Mouse (Mus musculus) kidney, adult 18-20 months (tissue): ENCODE measurements at regions not wholly inside any gene's neighbourhood (a gene's known extent, or its start where the extent isn't known, plus 50 kb on each side); places are given as distances from the start of the nearest gene placed in this dataset.

Experiments used
- DNase-seq: peaks from one replicate; pipeline ENCODE4 v3.0.0; 2021

DNA sequence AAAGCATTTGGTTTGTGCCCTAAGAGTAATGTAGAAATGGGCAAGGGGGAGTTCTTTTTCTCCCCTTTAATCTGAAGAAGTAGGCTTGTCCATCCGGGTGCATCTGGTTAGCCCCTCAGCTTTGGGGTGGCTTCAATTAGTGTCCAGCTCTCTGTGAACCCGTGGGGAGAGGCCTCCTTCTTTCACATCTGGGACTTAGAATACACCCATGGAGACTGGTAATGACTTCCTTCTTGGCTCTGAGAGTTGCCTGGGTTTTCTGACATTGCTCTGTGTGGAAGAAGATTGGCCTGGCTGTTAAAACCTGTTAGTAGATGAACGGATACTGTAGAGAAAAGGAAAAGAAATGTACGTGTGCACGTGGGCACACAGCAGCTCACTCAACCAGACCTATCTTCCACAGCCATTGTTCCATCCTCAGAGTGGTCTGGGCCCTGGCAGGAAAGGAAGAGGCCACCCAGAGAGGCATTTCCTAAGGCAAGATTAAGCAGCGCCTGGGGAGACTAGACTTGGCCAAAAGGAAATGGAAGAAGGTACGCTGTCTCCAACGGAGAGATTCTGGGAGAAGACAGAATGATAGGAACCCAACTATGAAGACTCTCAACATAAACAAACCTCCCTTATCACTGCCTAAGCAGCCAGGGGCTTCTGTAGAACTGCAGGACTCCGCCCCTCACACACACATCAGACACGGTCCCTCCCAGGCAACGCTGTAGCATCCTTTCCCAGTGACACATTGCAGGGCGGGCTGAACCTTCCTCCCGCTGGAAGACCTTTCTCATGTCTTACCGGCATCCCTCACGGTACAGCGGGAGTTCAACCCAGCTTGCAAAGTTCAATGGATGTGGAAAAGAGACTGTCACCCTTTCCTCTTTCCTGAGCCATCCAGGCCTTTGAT is 372.4 kb downstream of the Foxo1 start:
- DNase-seq, result no peak

DNA sequence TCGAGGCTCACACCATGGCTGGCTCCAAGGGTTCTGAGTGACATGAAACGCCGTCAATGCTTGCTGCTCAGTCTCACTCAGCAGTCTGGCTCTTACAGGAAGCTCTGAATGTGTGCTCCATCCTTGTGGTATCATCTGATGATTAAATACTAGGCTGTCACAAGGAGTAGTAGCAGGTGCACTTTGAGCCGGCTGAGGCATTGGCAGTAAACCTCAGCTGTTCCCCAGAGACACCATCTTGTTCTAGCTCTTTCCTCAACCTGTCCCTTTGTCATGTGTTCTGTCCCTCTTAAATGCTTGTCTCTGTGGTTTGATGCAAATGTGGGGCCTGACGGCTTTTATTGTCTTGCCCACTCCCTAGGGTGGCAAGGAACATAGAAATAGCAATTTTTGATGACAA is 370.7 kb downstream of the Foxo1 start:
- no peak for DNase-seq

DNA sequence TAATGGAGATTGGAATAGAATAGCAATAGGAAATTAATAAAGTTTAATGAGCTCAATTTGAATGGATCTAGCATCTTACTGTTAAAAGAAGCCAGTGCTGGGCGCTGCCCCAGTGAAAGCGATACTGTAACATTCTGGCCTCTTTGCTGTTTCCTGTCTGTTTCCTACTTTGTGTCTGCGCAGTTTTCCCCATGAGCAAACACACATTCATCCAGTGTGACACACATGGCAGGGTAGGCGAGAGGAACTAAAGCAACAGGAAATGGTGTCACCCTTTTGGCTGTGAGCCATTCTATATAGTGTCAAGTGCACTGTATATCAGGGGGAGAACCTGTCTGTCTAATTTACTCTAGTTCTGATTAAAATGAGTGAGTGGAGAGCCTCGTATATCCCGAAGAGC is 366.2 kb downstream of the Foxo1 start:
- DNase-seq, result no peak

DNA sequence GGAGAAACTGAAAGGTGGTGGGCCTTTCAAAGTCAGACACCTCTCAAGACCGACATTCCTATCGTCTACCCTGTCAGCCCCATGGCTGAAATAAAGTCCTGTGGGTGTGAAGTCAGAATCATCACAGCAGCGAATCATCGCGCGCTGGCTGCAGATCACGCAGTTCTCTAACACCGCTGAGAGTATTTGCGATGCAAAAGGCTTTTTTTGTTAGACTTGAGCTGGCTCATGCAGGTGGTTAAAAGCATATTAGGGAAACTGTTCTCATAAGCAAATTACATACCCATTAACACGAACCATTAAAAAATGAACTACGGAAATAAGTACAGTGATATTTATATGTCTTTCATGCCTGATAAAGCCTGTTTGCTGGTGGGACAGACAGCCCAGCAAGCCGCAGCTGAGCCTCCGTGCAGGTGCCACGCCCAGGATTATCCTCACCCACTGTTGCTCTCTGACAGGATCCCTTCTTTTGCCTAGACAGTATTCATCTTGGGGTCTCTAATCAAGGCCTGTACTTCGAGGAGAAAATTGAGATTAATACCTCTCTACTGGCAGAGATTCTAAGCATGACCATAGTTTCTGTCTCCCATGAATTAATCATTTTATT is 365.5 kb downstream of the Foxo1 start:
- DNase-seq, result no peak

DNA sequence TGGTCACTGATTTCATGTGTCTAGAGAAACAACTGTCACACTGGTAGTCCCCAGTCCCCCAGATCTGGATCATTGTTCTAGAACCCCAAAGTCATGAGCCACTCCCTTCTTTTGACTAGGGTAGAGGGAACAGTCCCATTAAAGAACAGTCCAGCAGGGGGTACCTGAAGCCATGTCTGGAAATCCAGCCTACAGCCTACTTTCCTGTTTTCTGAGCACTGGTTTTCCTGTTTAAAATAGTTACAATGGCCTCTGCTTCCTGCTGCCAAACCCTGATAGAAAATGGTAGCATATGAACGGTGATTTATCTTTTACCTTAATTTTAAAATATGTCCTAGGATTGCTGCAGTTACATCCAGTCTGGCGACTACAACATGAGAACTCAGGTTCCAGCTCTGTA is 364.5 kb downstream of the Foxo1 start:
- DNase-seq, result no peak

DNA sequence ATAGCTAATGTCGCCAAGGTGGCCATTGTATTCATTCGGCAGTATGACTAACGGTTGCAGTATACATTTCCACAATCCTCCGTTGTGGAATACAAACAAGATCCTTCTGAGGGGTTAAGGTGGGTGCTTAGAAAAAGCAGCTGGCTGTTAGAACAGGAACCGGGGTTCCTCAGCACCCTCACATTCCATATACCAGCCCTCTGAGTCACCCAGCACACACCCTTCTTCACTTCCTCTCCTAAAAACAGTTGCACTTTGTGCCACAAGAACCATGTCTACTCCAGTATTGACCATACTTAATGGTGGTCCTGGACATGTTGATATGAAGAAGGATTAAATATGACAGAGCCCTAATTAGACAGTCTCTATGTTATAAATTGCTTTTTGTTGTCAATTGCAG is 362.1 kb downstream of the Foxo1 start:
- no peak for DNase-seq

DNA sequence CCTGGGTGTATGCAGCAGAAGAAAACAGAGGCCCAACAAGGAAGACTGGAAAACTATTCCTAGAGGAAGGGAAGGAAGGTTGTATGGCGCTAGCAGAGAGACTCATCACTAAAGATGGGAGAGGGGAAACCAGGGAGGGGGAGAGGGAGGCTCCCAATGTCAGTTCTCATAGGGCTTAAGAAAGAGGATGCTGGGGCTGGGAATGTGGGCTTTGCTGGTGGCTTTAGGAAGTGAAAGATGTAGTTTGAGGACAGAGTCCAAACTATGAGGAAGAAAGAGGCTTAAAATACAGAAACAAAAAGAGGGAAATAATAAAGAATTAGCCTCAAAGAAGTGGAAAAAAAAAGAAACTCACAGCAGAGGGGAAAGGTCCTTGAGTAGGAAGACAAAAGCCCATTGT is 357.0 kb downstream of the Foxo1 start:
- DNase-seq, result no peak

DNA sequence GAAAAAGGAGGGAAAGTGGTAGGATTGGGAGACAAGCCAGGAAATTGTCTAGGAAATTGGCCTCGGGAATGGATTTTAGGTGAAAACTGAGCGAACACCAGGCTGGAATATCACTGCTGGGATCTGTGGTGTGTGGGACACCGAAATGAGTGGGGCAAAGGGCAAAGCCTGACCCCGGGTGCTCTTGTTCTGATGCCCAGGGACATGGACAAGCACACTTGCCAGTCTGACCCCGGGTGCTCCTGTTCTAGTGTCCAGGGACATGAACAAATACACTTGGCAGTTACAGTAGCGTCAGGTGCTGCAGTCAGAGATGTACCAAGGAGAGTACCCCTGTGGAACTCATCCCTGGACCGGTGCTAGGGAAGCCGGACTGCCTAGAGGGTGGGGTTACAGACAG is 354.4 kb downstream of the Foxo1 start:
- peak; percentile 58 for DNase-seq

DNA sequence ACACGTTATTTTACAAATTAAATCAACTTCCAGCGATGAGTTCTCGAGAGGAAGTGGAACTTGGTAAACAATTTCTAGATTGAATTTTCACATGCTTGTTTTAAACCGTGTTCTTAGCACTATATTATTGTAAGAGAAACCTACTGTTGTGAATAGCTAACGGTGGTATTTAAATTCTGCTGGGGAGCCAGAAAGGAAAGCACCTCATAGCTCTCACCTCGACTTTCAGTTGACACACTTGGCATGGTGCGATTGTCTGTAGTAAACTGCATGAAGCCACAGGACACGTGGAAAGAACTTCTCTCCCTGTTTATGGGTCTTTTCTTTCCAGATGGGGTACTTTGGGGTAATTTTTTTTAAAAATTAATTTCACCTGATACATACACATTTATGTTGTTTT is 353.8 kb downstream of the Foxo1 start:
- no peak for DNase-seq

DNA sequence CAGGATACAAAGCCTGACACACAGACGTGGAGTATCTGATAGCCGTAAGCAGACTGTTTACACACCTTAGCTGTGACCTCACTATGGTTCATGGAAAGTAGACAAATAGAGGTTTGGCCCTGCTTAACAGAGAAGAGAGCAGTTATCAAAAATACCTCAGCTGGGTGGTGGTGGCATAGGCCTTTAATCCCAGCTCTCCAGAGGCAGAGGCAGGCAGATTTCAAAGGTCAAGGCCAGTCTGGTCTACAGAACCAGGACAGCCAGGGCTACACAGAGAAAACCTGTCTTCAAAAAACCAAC is 350.7 kb downstream of the Foxo1 start:
- DNase-seq, result peak; percentile 6

DNA sequence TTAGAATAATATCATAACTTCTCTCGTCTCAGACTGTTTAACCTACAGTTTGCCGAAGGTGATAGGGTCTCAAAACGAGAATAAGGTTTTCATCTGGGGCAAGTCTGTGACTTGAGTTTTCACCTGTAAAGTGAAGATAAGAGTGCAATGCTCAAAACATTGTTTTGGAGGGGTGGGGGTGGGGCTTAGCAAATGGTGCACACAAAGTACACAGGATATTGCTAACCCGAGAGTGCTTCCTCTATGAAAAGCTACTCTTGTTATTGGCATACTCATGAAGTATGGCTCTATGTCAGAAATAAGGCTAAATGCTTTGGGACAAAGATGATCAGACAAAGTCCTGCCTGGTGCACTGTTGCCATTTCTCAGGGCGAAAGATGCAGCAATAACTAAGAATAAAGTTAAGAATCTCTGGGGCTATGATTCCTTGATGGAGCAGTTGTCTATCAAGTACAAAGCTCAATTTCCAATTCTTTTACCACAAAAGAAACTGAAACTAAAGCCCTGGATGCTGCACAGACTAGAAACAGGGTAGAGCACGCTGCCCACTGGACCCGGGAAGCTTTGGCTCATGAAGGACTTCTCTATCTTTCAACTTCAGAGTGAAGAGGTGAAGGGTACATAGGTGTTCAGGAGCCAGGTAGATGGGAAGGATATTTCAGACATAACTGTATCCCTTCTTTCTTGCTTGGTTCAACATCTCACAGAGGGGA is 350.2 kb downstream of the Foxo1 start:
- no peak for DNase-seq

DNA sequence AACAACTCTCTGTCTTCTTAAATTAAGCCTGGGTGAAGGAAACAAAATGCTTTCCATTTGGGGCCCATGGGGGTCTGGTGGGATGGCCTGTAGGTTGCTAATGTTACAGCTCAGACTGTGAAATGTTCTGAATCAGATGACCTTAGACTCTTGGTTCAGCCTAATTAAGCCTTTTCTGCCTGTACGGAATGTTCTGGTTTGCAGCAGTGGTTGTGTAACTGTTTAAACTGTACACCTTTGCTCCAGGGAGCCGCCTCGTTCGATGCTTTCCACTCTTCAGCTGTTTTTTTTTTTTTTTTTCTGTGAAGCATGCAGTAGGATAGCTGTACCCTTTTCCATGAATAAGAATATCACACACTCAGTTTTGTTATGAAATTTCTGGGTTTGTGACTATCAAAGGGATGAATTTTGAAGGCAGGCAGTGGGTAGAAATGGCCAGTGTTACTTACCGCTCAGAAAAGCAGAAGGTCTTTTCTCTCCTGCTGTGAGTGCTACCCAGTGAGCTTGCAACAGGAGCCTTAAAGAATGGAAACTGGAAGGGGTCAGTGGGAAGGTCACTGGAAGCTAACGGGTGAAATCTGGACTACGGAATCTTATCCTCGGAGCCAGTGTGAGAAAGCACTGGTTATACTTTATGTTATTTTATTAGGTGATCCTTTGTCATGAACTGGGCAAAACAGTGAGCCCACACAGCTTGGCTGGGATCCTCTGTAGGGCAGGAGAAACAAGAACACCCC is 349.4 kb downstream of the Foxo1 start:
- DNase-seq, result peak; percentile 65

DNA sequence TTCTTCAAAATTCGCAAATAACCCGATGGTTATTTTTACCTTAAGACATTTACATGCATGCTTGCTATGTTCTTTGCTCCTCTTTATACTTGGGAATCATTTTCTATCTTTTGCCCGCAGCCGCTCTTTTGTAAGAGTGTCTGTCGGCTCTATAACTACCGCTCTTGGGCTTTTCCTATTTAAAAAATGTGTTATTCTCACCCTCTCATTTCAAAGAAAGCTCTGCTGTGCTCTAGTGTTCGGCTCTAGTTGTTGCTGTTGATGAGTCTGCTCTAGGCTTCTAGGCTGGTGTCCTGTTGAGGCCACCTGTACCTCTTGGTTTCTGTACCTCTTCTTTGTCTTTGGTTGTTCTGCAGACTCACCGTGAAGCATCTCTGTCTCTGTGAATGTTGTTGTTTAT is 343.7 kb downstream of the Foxo1 start:
- DNase-seq, result no peak

DNA sequence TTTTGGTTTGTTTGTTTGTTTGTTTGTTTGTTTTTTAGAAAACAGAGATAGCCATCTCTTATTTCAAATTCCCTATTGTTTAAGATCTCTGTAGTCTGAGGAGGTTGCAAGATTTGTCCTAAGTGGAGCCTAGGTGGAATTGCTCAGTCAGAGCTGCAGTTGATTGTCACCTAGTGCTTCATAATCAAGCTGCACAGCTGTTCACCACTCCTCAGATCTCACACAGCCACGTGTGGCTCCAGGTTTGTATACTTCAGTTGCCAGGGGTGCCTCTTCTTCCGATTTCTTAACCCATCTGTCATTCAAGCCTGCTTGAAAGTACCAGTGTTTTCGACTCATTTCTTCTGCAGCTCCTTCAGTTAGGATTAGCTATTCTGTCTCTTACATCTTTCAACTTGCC is 342.3 kb downstream of the Foxo1 start:
- DNase-seq, result no peak

DNA sequence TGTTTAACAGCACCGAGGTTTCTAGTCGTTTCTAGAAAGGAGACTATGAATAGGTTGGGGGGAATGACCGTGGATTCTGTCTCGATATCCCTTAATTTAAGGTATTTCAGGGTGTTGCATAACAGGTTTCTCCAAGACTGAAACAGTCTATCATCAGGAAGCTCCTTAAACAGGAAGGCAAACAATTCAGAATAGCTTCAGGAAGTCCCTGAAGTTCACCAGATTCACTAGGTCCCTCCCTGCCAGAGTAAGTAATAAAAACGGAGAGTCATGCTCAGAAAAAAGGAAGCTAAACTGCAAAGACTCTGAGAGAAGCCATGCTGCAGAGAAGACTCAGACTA is 339.9 kb downstream of the Foxo1 start:
- no peak for DNase-seq

DNA sequence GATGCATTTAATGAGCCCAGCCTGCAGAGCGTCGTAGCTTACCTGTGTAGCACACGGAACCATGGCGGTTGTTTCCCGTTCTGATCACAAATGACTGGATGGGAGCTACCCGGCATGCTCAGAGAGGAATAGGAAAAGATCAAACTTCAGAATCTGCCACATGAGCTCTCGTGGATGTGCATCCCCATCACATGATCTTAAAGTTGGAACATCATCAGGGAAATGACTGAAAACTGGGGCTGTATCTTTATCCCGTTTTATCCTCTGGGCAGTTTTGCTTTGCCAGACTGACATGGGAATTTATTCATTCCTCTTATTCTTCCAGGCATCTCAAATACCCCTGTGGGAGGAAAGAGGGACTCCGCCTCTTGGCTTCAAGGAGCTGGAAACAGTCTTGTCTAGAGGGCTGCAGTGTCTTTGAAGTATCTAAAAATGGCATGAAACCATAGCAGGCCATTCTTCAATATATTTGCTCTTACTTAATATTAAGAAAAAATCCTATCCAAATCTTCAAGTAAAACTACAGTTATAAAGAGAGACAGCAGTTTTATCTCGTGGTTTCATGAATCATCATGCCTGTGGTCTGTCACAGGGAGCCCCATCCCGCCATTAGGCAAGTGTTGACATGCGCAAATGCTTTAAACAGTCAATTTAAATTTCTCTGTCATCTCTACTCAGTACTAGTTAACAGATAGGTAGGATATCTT is 339.4 kb downstream of the Foxo1 start:
- DNase-seq, result no peak

DNA sequence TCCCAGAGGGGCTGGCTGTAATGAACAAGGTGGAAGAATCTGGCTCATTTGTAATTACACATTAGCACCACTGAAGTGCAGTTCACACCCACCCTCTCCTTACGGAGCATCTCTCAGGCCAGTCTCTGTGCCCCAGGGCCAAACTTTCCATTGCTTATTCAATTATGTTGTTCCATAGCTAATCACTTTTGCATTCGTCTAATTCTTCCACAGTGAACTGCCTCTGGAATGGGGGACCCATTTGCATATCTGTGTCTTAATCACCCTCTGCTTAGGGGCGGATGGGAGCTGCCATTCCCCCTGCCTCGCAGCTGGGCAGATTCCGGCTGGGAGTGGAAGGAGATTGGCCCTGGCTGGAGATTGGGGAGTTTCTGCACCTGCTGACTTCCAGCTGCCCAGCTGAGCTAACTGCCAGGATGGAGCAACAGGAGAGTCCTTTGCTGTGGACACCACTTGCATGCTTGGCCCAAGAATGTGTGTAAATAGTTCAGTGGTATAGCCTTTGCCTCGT is 337.2 kb downstream of the Foxo1 start:
- DNase-seq, result no peak

DNA sequence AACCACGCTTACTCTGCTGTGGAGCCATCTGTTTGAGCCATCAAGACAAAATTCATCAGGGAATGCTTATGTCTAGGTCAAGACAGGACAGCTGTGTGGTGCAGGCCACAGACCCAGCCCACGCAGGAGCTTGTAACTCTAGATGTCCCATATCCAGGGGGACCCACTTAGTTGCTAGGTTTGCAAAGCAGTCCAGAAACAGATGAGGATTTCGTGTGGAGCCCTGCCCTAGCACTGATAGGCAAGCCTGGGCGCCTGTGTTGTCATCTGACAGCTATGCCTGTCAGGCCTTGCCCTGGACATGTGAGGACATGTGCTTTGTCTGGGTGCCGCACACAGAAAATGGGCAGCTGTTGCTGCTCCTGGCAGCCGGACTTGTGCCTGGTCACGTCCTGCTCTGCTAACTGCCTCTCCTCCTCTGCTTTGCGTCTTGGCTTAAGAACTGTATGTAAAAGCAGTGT is 335.1 kb downstream of the Foxo1 start:
- DNase-seq, result no peak

DNA sequence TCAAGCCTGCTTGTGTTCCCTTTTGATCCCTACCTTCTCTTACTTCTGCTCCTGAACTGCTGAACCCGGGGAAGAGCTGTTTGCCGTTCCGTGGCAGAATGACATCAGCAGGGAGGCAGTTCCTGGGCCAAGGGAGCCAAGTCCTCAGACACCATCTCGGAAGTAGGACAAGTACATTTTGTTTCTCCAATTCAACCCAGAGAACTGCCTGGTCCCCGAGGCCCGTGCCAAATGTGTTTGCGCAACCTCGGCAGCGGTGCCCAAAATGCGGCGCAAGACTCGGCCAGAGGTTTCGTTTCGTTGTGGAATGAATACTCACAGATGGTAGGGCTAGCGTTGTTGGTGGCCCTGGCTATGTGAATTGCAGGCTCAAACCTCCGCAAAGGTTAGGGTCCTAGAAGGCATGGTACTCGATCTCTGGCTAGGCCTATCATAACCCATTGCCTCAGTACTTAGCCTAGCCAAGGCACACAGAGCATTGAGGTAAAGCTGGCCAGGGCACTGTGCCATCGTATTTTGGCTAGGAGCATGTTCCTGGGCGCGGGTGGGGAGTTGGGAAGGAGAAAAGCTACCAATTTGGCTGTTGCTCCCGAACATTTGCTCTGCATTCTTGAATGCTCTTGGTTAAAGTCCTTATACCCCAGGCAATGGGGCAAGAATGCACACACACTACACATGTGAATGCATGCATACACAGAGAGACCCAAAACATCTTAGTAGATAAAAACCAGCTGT is 333.0 kb downstream of the Foxo1 start:
- peak; percentile 64 for DNase-seq

DNA sequence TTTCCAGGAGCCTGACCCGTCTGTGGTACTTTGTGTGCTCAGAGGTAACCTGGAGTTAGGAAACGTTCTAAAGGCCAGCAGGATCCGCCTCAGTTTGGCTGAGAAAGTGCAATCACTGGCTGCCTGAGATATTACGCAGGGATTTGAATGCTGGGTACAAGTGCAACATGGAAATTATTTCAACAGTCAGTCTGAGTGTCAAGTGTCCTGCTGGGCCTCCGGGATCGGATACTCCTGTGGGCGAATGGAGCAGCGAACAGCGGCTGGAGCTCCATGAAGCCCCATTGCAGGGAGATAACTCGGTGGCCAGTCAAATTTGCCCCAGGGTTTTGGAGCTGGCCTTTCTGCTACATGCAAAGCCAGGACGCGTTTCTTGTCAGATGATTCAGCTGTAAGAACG is 332.4 kb downstream of the Foxo1 start:
- no peak for DNase-seq

DNA sequence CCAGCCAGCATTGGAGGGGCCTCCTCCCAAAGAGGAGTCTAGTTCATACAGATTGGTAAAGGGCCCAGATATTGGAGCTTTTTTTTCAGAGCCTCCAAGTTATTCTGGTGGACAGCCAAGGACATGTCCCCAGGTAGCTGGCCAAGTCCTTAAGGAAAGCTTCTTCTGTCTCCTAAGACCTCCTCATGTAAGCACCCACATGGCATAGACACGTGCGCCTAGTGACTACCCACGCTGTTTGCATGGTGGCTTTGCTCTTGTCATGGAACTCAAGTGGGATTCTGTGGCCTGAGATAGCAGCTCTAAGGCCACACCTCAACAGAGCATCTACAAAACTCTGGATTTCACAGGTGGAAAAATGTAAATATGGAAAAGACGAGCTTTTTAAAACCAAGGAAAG is 332.0 kb downstream of the Foxo1 start:
- DNase-seq, result no peak

DNA sequence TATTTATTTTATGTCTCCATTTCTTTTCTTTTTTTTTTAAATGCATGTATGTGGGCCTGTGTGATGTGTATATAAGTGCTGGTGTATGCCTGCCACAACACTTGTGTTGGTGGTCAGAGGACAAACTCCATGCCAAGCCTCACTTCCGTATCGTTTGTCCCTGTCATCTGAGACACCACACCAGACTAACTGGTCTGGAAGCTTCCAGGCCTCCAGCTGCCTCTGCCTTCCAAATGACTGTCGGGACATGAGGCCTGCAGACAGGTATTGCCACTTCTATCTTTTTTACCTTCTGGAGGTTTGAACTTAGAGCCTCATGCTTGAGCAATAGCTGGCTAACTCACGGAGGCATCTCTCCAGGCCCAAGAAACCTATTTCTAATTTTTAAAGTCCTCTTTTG is 318.3 kb downstream of the Foxo1 start:
- DNase-seq, result no peak
